Mouse (Mus musculus) forebrain, embryonic 14.5 days (tissue): ENCODE measurements around the gene Tmem239. TPM values are rescaled to one million over a fixed set of nuclear protein-coding genes. Genes with fewer than 3 reads are reported as not detected.
A peak's percentile ranks its signal among the peaks of the same experiment; 100 is the strongest.

Source experiments
- ATAC-seq: fragments of 200-750 bp; cut with Nextera tagmentation; 2 replicates; pipeline ENCODE4 v1.8.0; 2017; ENCODE audit warnings: mild to moderate bottlenecking, moderate library complexity
- DNase-seq: peaks from one replicate; pipeline ENCODE4 v3.0.0-alpha.2; 2015; ENCODE audit warnings: low spot score
- H3K27ac ChIP-seq: fragments of 300-500 bp; sonication (generic); 2 replicates; pipeline ENCODE4 v1.5.1; 2014; ENCODE audit warnings: low read depth, mild to moderate bottlenecking, control low read depth, low read length, moderate library complexity
- H3K27me3 ChIP-seq: fragments of 300-500 bp; sonication (generic); replicated peaks from 2 replicates; pipeline ENCODE4 v1.6.1; 2014; ENCODE audit warnings: low read length, control low read depth, mixed read lengths; ENCODE audit not compliant: control insufficient read depth, insufficient read depth
- H3K36me3 ChIP-seq: fragments of 300-500 bp; sonication (generic); 2 replicates; pipeline ENCODE4 v1.6.1; 2014; ENCODE audit warnings: low read length, control low read depth; ENCODE audit not compliant: control insufficient read depth, insufficient read depth
- H3K4me1 ChIP-seq: fragments of 300-500 bp; sonication (generic); 2 replicates; pipeline ENCODE4 v1.6.1; 2014; ENCODE audit warnings: antibody characterized with exemption, low read length, control low read depth; ENCODE audit not compliant: control insufficient read depth, insufficient read depth
- H3K4me2 ChIP-seq: fragments of 300-500 bp; sonication (generic); 2 replicates; pipeline ENCODE4 v1.6.1; 2014; ENCODE audit warnings: mild to moderate bottlenecking, control low read depth, low read length
- H3K4me3 ChIP-seq: fragments of 300-500 bp; sonication (generic); 2 replicates; pipeline ENCODE4 v1.5.1; 2014; ENCODE audit warnings: low read depth, low read length, control low read depth
- H3K9ac ChIP-seq: fragments of 300-500 bp; sonication (generic); 2 replicates; pipeline ENCODE4 v1.6.1; 2014; ENCODE audit warnings: mild to moderate bottlenecking, low read length, control low read depth, moderate library complexity
- H3K9me3 ChIP-seq: fragments of 300-500 bp; sonication (generic); replicated peaks from 2 replicates; pipeline ENCODE4 v1.6.1; 2016; ENCODE audit warnings: low read length, control low read depth, mixed read lengths; ENCODE audit not compliant: control insufficient read depth
- WGBS: fragments of 180-500 bp; shearing (Covaris S2); extraction: QIAGEN DNeasy Blood & Tissue Kit; methylation state at CpG from one replicate; pipeline ENCODE4 v1.1.7; 2014; 5-methylcytosine and 5-hydroxymethylcytosine counted together
- polyA plus RNA-seq: library from polyadenylated mRNA; unstranded; fragments of >200 nt; fragmentation: Nextera tagmentation; extraction: Ambion mirVana; gene quantifications from 2 replicates; pipeline ENCODE4 v1.2.1, GENCODE M21; 2014

Tmem239 gene
- polyA plus RNA-seq, 1 experiment from 2014 or later = not detected

DNA sequence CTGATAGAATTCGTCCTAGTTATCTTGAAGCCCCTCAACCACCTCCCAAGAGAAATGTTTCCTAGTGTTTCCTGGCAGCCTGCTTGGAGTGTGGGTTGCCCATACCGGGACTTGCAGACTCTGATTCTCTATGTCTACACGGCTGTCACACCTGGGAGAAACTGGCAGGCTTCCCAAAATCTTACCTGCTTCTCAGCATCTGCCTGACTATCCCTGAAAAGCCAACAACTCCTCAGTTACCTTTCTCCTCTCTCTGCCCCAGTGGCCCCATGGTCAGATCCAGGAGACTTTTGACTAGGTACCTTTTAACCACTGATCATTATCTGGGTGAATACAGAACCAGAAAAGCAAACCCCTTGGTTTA is 45.4 kb downstream of the Tmem239 start:
- no peak for DNase-seq
- no peaks in the 10 kb centered on the region for H3K27me3 ChIP-seq
- peaks cover 15% of the 10 kb centered on the region for H3K4me1 ChIP-seq
- no peaks in the 10 kb centered on the region for H3K9me3 ChIP-seq
- no peak for ATAC-seq
- WGBS = 70% methylated on average over 3 of the region's 3 CpGs
- H3K27ac ChIP-seq = no peak overlapping the region
- peak overlapping the region; percentile 87 for H3K4me2 ChIP-seq
- no peaks in the 10 kb centered on the region for H3K36me3 ChIP-seq
- peak overlapping the region; percentile 91; the same call in 1 of the 2 replicates for H3K4me3 ChIP-seq
- peak overlapping the region; percentile 92 for H3K9ac ChIP-seq

DNA sequence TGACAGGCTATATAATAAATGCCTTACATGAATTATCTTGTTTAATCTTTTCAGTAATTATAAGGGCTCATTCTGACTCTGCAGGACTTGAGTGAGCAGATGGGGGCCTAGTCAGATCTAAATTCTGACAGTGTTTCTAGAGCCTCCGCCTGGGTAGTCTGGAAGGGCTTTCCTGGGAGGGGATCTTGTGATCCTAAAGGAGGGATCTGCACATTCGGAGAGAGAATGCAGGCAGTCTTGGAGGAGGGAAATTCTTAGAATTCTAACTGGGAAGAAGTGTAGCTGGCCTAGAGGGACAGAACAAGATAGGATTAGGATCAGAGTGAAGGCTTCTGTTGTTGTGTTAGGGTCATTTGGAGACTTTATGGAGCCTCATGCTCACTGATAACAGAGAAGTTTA is 46.0 kb downstream of the Tmem239 start:
- WGBS = 70% methylated on average over 2 of the region's 2 CpGs
- Histone ChIP-seq H3K4me2 (0 out of 2 replicates have a peak overlapping the region, but pooled peaks have one; percentile 6), H3K4me3 (no peak overlapping the region), H3K36me3 (no peaks in the 10 kb centered on the region), H3K9ac (no peak overlapping the region), H3K9me3 (no peaks in the 10 kb centered on the region), H3K27ac (no peak overlapping the region), H3K4me1 (peaks cover 15% of the 10 kb centered on the region), H3K27me3 (no peaks in the 10 kb centered on the region)
- DNase-seq (no peak), ATAC-seq (no peak)

DNA sequence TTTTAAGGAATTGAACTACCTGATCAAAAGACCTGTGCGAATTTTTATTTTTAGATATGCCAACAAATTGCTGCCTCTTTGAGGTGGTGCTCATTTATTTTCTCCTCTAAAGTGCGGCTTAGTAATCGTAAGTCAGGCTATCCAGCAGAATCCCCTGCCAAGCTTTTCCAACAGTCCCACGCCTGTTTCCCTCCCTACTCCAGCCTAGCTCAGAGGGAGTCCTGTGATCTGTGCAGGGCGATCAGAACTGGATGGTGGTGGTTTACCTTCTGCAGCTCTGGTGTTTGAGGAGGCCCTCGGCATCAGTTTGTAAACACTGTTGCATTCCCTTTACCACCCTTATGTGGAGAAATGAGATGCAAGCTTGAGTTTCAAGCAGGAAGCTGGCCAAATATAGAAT is 47.1 kb downstream of the Tmem239 start:
- Histone ChIP-seq H3K9ac (0 out of 2 replicates have a peak overlapping the region, but pooled peaks have one; percentile 1), H3K4me3 (no peak overlapping the region), H3K27me3 (no peaks in the 10 kb centered on the region), H3K36me3 (no peaks in the 10 kb centered on the region), H3K27ac (no peak overlapping the region), H3K4me1 (peaks cover 15% of the 10 kb centered on the region), H3K9me3 (no peaks in the 10 kb centered on the region), H3K4me2 (no peak overlapping the region)
- DNase-seq (no peak), ATAC-seq (no peak)
- WGBS = 67% methylated on average over 6 of the region's 6 CpGs

DNA sequence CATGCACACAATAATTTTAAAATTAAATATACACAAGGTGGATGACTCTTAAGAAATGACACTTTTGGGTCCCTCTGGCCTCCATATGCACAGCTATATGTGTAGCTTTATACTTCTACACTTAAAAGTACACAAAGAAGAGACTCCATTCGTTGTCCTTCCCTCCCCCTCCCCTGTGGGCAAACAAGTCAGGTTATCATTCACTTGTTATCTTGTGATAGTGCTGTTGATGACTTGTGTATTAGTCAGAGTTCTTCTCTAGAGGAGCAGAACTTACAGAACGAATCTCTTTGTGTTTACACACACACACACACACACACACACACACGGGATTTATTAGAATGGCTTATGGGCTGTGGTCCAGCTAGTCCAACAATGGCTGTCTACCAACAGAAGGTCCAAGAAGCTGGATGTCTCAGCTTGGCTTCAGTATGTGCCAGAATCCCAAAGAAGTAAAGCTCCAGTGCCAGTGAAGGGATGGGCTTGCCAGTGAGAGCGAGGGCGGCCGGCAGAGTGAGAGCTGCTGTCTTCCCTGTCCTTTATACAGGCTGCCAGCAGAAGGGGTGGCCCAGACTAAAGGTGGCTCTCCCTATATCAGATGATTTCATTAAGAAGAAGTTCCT is 48.6 kb downstream of the Tmem239 start:
- H3K4me3 ChIP-seq = no peak overlapping the region
- DNase-seq (peak; percentile 68), ATAC-seq (no peak)
- H3K27me3 ChIP-seq = no peaks in the 10 kb centered on the region
- no peaks in the 10 kb centered on the region for H3K9me3 ChIP-seq
- no peak overlapping the region for H3K27ac ChIP-seq
- 70% methylated on average over 6 of the region's 6 CpGs for WGBS
- H3K4me2 ChIP-seq = no peak overlapping the region
- H3K9ac ChIP-seq = no peak overlapping the region
- peaks cover 10% of the 10 kb centered on the region; the same call in 1 of the 2 replicates for H3K4me1 ChIP-seq
- no peaks in the 10 kb centered on the region for H3K36me3 ChIP-seq

Other genes with a start within 250 kb of the Tmem239 start
- 532 and 571 TPM in 2 replicates for gene Snrpb, start 227.1 kb upstream of the Tmem239 start, polyA plus RNA-seq
- gene Tmc2, start 211.3 kb upstream of the Tmem239 start, polyA plus RNA-seq = not detected in 2 replicates
- gene Nop56, start 132.0 kb upstream of the Tmem239 start, polyA plus RNA-seq = 264 and 265 TPM in 2 replicates
- gene Idh3b, start 121.9 kb upstream of the Tmem239 start, polyA plus RNA-seq = 178 and 184 TPM in 2 replicates
- gene Ebf4, start 111.3 kb upstream of the Tmem239 start, polyA plus RNA-seq = 2.1 and 2.4 TPM in 2 replicates
- 10.1 and 10.9 TPM in 2 replicates for gene Cpxm1, start 8.9 kb upstream of the Tmem239 start, polyA plus RNA-seq
- not detected in 2 replicates for gene Gm28372, start 1.2 kb upstream of the Tmem239 start, polyA plus RNA-seq
- gene 1700020A23Rik, start 1.2 kb upstream of the Tmem239 start, polyA plus RNA-seq = not detected in 2 replicates
- 92.2 and 99.3 TPM in 2 replicates for gene Vps16, start 17.9 kb downstream of the Tmem239 start, polyA plus RNA-seq
- 8.9 and 12.0 TPM in 2 replicates for gene Pced1a, start 18.2 kb downstream of the Tmem239 start, polyA plus RNA-seq
- 130 and 135 TPM in 2 replicates for gene Ptpra, start 43.8 kb downstream of the Tmem239 start, polyA plus RNA-seq
- gene Mrps26, start 157.3 kb downstream of the Tmem239 start, polyA plus RNA-seq = 94.7 and 98.1 TPM in 2 replicates
- 0.66 TPM in 1 of 2 replicates, not detected in the other for gene Oxt, start 169.7 kb downstream of the Tmem239 start, polyA plus RNA-seq
- gene Avp, start 176.1 kb downstream of the Tmem239 start, polyA plus RNA-seq = 17.7 and 27.0 TPM in 2 replicates
- gene Fastkd5, start 223.5 kb downstream of the Tmem239 start, polyA plus RNA-seq = 14.0 and 15.9 TPM in 2 replicates
- gene Ubox5, start 223.6 kb downstream of the Tmem239 start, polyA plus RNA-seq = 13.0 and 14.9 TPM in 2 replicates
- gene Lzts3, start 236.3 kb downstream of the Tmem239 start, polyA plus RNA-seq = 1.6 and 2.5 TPM in 2 replicates